ENCODE assay signal across 12 mouse cellular contexts in genomic region chr4:107520071-107520470, GRCm38 (mm10).
"Had no signal": no experiment of that assay in that cellular context is flagged by ENCODE, and none has a peak within 500 bp of the region (broad histone marks: within the 10 kb centered on the region; RNA-seq: fewer than 3 reads in every experiment).

No protein-coding gene starts in this region.

- H3K27me3 ChIP-seq: liver, embryonic 15.5 days; midbrain, embryonic 12.5 days; neural tube, embryonic 13.5 days had no signal

- H3K36me3 ChIP-seq: liver, embryonic 15.5 days; midbrain, embryonic 12.5 days; neural tube, embryonic 13.5 days had no signal

- H3K9ac ChIP-seq: liver, embryonic 15.5 days; lung, embryonic 14.5 days; midbrain, embryonic 12.5 days; neural tube, embryonic 13.5 days had no signal

- H3K9me3 ChIP-seq: liver, embryonic 15.5 days; midbrain, embryonic 12.5 days; neural tube, embryonic 13.5 days had no signal

- DNase-seq: kidney, adult 8-10 months; left cerebral cortex, postnatal 4 days; retina, postnatal 1 day; right cerebral cortex, postnatal 4 days had no signal

- H3K4me3 ChIP-seq: liver, embryonic 15.5 days; midbrain, embryonic 12.5 days; neural tube, embryonic 13.5 days had no signal

- H3K4me2 ChIP-seq: liver, embryonic 11.5 days; liver, embryonic 15.5 days; lung, embryonic 14.5 days; midbrain, embryonic 12.5 days; neural tube, embryonic 13.5 days had no signal

- ATAC-seq: intestine, embryonic 16.5 days; midbrain, embryonic 16.5 days had no signal

- H3K27ac ChIP-seq: kidney, postnatal 0 days; liver, embryonic 15.5 days; midbrain, embryonic 12.5 days; neural tube, embryonic 13.5 days had no signal

- H3K4me1 ChIP-seq: liver, embryonic 15.5 days had no signal
